Mouse (Mus musculus) ES-Bruce4 (cell line): ENCODE measurements at regions not wholly inside any gene's neighbourhood (a gene's known extent, or its start where the extent isn't known, plus 50 kb on each side); places are given as distances from the start of the nearest gene placed in this dataset.

Experiments
- H3K27ac ChIP-seq: 2 replicates; pipeline ENCODE4 v1.5.1; 2012; ENCODE audit warnings: low read length, inconsistent platforms; ENCODE audit not compliant: insufficient read depth
- H3K27me3 ChIP-seq: 2 replicates; pipeline ENCODE4 v1.6.1; 2012; ENCODE audit warnings: mild to moderate bottlenecking, low read length, inconsistent platforms; ENCODE audit not compliant: control insufficient read depth, poor library complexity, insufficient read depth, severe bottlenecking
- H3K36me3 ChIP-seq: 2 replicates; pipeline ENCODE4 v1.6.1; 2012; ENCODE audit warnings: inconsistent platforms, mild to moderate bottlenecking, low read length, moderate library complexity; ENCODE audit not compliant: control insufficient read depth, poor library complexity, insufficient read depth, severe bottlenecking
- H3K4me1 ChIP-seq: one replicate; pipeline ENCODE4 v1.8.1; 2011; ENCODE audit warnings: low read length; ENCODE audit not compliant: control insufficient read depth, insufficient read depth
- H3K4me3 ChIP-seq: 2 replicates; pipeline ENCODE4 v1.5.1; 2011; ENCODE audit warnings: low read depth, mild to moderate bottlenecking, low read length
- H3K9ac ChIP-seq: 2 replicates; pipeline ENCODE4 v1.6.1; 2012; ENCODE audit warnings: low read depth, mild to moderate bottlenecking, inconsistent platforms; ENCODE audit not compliant: poor library complexity, severe bottlenecking
- H3K9me3 ChIP-seq: replicated peaks from 2 replicates; pipeline ENCODE4 v1.6.1; 2012; ENCODE audit warnings: mild to moderate bottlenecking, low read length, inconsistent platforms; ENCODE audit not compliant: control insufficient read depth, poor library complexity, insufficient read depth, severe bottlenecking
- CTCF ChIP-seq: IDR thresholded peaks from one replicate; pipeline ENCODE4 v1.8.1; 2011; ENCODE audit warnings: low read depth, low read length
- EP300 ChIP-seq: IDR thresholded peaks from 2 replicates; pipeline ENCODE4 v1.6.1; 2011; ENCODE audit warnings: low read depth, low read length; ENCODE audit not compliant: insufficient read depth
- POLR2A ChIP-seq: IDR thresholded peaks from one replicate; pipeline ENCODE4 v1.8.1; 2011; ENCODE audit warnings: low read length; ENCODE audit not compliant: insufficient read depth

- H3K9me3 ChIP-seq: no peaks in the 10 kb centered on the region
- H3K4me1 ChIP-seq: no peaks in the 10 kb centered on the region
- no peaks in the 10 kb centered on the region for H3K36me3 ChIP-seq
- H3K4me3 ChIP-seq: no peak overlapping the region
- TF ChIP-seq EP300: no peak
- TF ChIP-seq CTCF: no peak
- no peak overlapping the region for H3K27ac ChIP-seq
- no peak overlapping the region for H3K9ac ChIP-seq
- no peaks in the 10 kb centered on the region for H3K27me3 ChIP-seq
These were observed 280.7 kb downstream of the Myh15 start for GRCm38 (mm10) chr16:49337948-49338347.

DNA sequence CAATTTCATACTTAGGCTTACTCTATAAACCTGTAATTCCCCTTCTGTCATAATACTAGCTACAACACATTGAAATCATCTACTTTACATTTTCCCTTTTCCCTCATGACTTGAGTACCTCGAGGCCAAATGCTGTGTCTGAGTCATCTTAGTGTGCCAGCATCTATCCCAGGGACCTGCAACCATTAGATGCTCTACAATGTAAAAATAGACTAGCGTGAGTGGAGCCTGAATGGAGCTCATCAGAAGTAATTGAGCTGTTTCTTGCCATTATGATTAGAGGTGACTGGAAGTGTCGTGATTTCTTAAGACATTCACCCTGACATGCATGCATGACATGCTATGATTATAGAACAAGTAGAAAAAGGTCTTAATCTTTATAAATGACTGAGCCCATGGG lies 301.1 kb downstream of the Myh15 start:
- no peaks in the 10 kb centered on the region for H3K36me3 ChIP-seq

DNA sequence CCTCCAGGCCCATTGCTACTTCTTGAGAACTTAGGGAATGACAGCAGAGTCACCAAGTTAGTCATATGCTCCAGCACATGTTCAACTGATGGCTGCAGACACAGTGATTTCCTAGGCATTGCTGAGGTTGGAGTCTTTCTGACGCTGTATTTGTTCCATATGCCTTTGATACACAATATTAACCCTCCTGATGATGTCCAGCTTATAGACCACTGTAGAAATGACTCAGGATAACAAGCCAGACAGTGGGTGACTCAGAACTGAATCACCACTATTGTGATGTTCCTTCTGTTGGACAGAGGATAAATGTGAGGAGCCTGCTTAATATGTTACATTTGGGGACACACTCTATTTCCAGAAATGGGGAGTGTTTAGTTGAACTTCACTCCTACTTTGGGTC lies 304.4 kb downstream of the Myh15 start:
- Histone ChIP-seq H3K27me3 (no peaks in the 10 kb centered on the region), H3K4me1 (no peaks in the 10 kb centered on the region), H3K27ac (no peak overlapping the region), H3K9ac (no peak overlapping the region), H3K9me3 (no peaks in the 10 kb centered on the region), H3K36me3 (no peaks in the 10 kb centered on the region), H3K4me3 (no peak overlapping the region)
- TF ChIP-seq EP300 (no peak), POLR2A (no peak), CTCF (no peak)

More for the DNA sequence above, 301.1 kb downstream of the Myh15 start:
- no peaks in the 10 kb centered on the region for H3K4me1 ChIP-seq
- no peaks in the 10 kb centered on the region for H3K9me3 ChIP-seq
- H3K27ac ChIP-seq: no peak overlapping the region
- no peak overlapping the region for H3K4me3 ChIP-seq
- H3K9ac ChIP-seq: no peak overlapping the region
- no peak for TF ChIP-seq CTCF
- no peak for TF ChIP-seq EP300
- no peak for TF ChIP-seq POLR2A
- no peaks in the 10 kb centered on the region for H3K27me3 ChIP-seq

DNA sequence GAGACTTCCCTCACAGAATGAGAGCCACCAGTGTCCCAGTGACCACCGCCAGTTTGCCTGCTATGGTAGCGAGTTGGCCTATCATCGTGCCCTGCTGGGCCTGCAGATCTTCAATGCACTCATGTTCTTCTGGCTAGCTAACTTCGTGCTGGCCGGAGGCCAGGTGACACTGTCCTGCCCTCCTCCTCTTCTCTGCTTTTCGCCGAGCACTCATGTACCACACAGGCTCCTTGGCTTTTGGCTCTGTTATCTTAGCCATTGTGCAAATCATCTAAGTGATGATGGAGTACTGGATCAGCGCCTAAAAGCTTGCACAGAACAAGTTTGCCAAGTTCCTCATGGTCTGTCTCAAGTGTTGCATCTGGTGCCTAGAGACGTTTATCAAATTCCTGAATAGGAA lies 312.2 kb downstream of the Myh15 start:
- Histone ChIP-seq H3K9ac (no peak overlapping the region), H3K27ac (no peak overlapping the region), H3K36me3 (no peaks in the 10 kb centered on the region), H3K27me3 (no peaks in the 10 kb centered on the region), H3K4me3 (no peak overlapping the region), H3K4me1 (no peaks in the 10 kb centered on the region), H3K9me3 (no peaks in the 10 kb centered on the region)
- TF ChIP-seq POLR2A (no peak), EP300 (no peak), CTCF (no peak)

- Histone ChIP-seq H3K27ac (no peak overlapping the region), H3K4me3 (no peak overlapping the region), H3K9ac (no peak overlapping the region), H3K27me3 (no peaks in the 10 kb centered on the region; the same call in 1 of the 2 replicates), H3K36me3 (no peaks in the 10 kb centered on the region), H3K4me1 (no peaks in the 10 kb centered on the region), H3K9me3 (no peaks in the 10 kb centered on the region)
- no peak for TF ChIP-seq EP300
- no peak for TF ChIP-seq POLR2A
- no peak for TF ChIP-seq CTCF
These were observed 317.8 kb downstream of the Myh15 start for GRCm38 (mm10) chr16:49375108-49375507.

GRCm38 (mm10) chr16:49378917-49379473 lies 320.0 kb upstream of the Ift57 start:
- no peaks in the 10 kb centered on the region for H3K4me1 ChIP-seq
- TF ChIP-seq CTCF: no peak
- TF ChIP-seq EP300: no peak
- no peak for TF ChIP-seq POLR2A
- no peaks in the 10 kb centered on the region; the same call in 1 of the 2 replicates for H3K27me3 ChIP-seq
- no peak overlapping the region for H3K9ac ChIP-seq
- no peak overlapping the region for H3K4me3 ChIP-seq
- no peak overlapping the region for H3K27ac ChIP-seq
- H3K9me3 ChIP-seq: no peaks in the 10 kb centered on the region
- H3K36me3 ChIP-seq: no peaks in the 10 kb centered on the region
